Mouse (Mus musculus) left cerebral cortex, postnatal 25 days (tissue): ENCODE results near the gene Morn1. TPM values are rescaled to one million over a fixed set of nuclear protein-coding genes. Genes with fewer than 3 reads are reported as not detected.

ENCODE experiments used
- DNase-seq, 2 experiments: peaks; one replicate each; pipeline ENCODE4 v3.0.0; 2022; ENCODE audit warnings: low spot score in 2 of 2, mixed read lengths in 1 of 2
- intact Hi-C: fragments of 180-260 bp; cut with DNase I; formaldehyde crosslinking; loops from one replicate; pipeline ENCODE4 v1.15.1; 2025
- total RNA-seq, 2 experiments: library from RNA; stranded (reverse); gene quantifications; 2 replicates each; pipeline ENCODE4 v1.2.3; 2021

Gene Morn1
- total RNA-seq, 2 experiments from 2014 or later = 8.6 to 9.7 TPM

GRCm38 (mm10) chr4:155173822-155174785 is 87.7 kb downstream of the Morn1 start:
- DNase-seq = no peak
- intact Hi-C loops = loop anchor here (2.0 to 5.0 kb wide), 2 partner anchors 47 to 52 kb away; no protein-coding TSS in a partner anchor

- no peak for DNase-seq
- intact Hi-C loops = no loop called here
Observed at GRCm38 (mm10) chr4:155176210-155176609, 89.8 kb downstream of the Morn1 start.

- DNase-seq = peak in 1 of 2 experiments; percentile 58
- intact Hi-C loops = no loop called here
Observed at GRCm38 (mm10) chr4:155178274-155178673, 91.9 kb downstream of the Morn1 start.

GRCm38 (mm10) chr4:155178981-155179512 is 92.7 kb downstream of the Morn1 start:
- no peak for DNase-seq
- intact Hi-C loops = no loop called here

GRCm38 (mm10) chr4:155183201-155183600 is 96.8 kb downstream of the Morn1 start:
- DNase-seq = no peak
- intact Hi-C loops = no loop called here

- intact Hi-C loops = no loop called here
- DNase-seq = no peak
Observed at GRCm38 (mm10) chr4:155184248-155185070, 98.1 kb downstream of the Morn1 start.

GRCm38 (mm10) chr4:155185845-155186244 is 99.5 kb downstream of the Morn1 start:
- intact Hi-C loops = no loop called here
- no peak for DNase-seq

- intact Hi-C loops = no loop called here
- no peak for DNase-seq
Observed at GRCm38 (mm10) chr4:155187192-155187674, 100.9 kb downstream of the Morn1 start.

- no peak for DNase-seq
- intact Hi-C loops = no loop called here
Observed at GRCm38 (mm10) chr4:155188341-155188740, 102.0 kb downstream of the Morn1 start.

- no peak for DNase-seq
- intact Hi-C loops = no loop called here
Observed at GRCm38 (mm10) chr4:155188803-155189202, 102.4 kb downstream of the Morn1 start.

GRCm38 (mm10) chr4:155189711-155190139 is 103.3 kb downstream of the Morn1 start:
- intact Hi-C loops = no loop called here
- no peak for DNase-seq

GRCm38 (mm10) chr4:155190275-155190674 is 103.9 kb downstream of the Morn1 start:
- DNase-seq = no peak
- intact Hi-C loops = no loop called here

Other genes starting within 250 kb of the Morn1 start
- gene Ttc34, start 249.1 kb upstream of the Morn1 start, total RNA-seq = 1 to 10 TPM; 2.4 to 2.7 TPM
- gene Mmel1, start 217.0 kb upstream of the Morn1 start, total RNA-seq = under 1 TPM; 0.48 to 0.85 TPM
- gene Fam213b, start 187.4 kb upstream of the Morn1 start, total RNA-seq = 10 to 100 TPM; 47.5 to 51.4 TPM
- 1 to 10 TPM; 1.3 to 1.7 TPM for gene Tnfrsf14, start 158.0 kb upstream of the Morn1 start, total RNA-seq
- 10 to 100 TPM; 35.8 to 41.3 TPM for gene Hes5, start 125.7 kb upstream of the Morn1 start, total RNA-seq
- 10 to 100 TPM; 37.6 to 39.8 TPM for gene Pank4, start 122.5 kb upstream of the Morn1 start, total RNA-seq
- 10 to 100 TPM; 76.2 to 81.5 TPM for gene Plch2, start 29.8 kb upstream of the Morn1 start, total RNA-seq
- 10 to 100 TPM; 18.7 to 20.2 TPM for gene Pex10, start 19.6 kb upstream of the Morn1 start, total RNA-seq
- gene Rer1, start 195 bp upstream of the Morn1 start, total RNA-seq = 10 to 100 TPM; 60.9 to 69.4 TPM
- 100 to 1,000 TPM; 111 to 112 TPM for gene Ski, start 136.0 kb downstream of the Morn1 start, total RNA-seq
- gene Faap20, start 163.2 kb downstream of the Morn1 start, total RNA-seq = 10 to 100 TPM; 24.2 to 27.3 TPM